Mouse (Mus musculus): ENCODE data around the gene Rhoj.
"Not testable (repeated sequence)": the region's sequence is repeated elsewhere in the genome, so short reads cannot be mapped to it uniquely, and the experiment has no call there.

Rhoj gene

GRCm38 (mm10) chr12:75349537-75349936, 41.4 kb downstream of the Rhoj start:
- DNase-seq (ENCODE audit: low read depth, low spot score) = not testable (repeated sequence)

GRCm38 (mm10) chr12:75350750-75351149, 42.6 kb downstream of the Rhoj start:
- DNase-seq (ENCODE audit: low read depth, low spot score) = no peak

GRCm38 (mm10) chr12:75351846-75352245, 43.7 kb downstream of the Rhoj start:
- no peak for DNase-seq (ENCODE audit: low read depth, low spot score)

GRCm38 (mm10) chr12:75352410-75352809, 44.3 kb downstream of the Rhoj start:
- no peak for DNase-seq (ENCODE audit: low read depth, low spot score)

- DNase-seq (ENCODE audit: low read depth, low spot score) = no peak
Measured at GRCm38 (mm10) chr12:75354354-75354753, 46.2 kb downstream of the Rhoj start.

GRCm38 (mm10) chr12:75357781-75358180, 49.7 kb downstream of the Rhoj start:
- no peak for DNase-seq (ENCODE audit: low read depth, low spot score)

GRCm38 (mm10) chr12:75358714-75359113, 50.6 kb downstream of the Rhoj start:
- no peak for DNase-seq (ENCODE audit: low read depth, low spot score)

GRCm38 (mm10) chr12:75359500-75359899, 51.4 kb downstream of the Rhoj start:
- DNase-seq (ENCODE audit: low read depth, low spot score) = no peak

- DNase-seq (ENCODE audit: low read depth, low spot score) = no peak
Measured at GRCm38 (mm10) chr12:75359921-75360482, 51.9 kb downstream of the Rhoj start.

GRCm38 (mm10) chr12:75362456-75362855, 54.3 kb downstream of the Rhoj start:
- DNase-seq (ENCODE audit: low read depth, low spot score) = no peak

GRCm38 (mm10) chr12:75364416-75364815, 56.3 kb downstream of the Rhoj start:
- no peak for DNase-seq (ENCODE audit: low read depth, low spot score)

GRCm38 (mm10) chr12:75365621-75366124, 57.6 kb downstream of the Rhoj start:
- no peak for DNase-seq (ENCODE audit: low read depth, low spot score)

- DNase-seq (ENCODE audit: low read depth, low spot score) = no peak
Measured at GRCm38 (mm10) chr12:75367371-75367770, 59.2 kb downstream of the Rhoj start.

- no peak for DNase-seq (ENCODE audit: low read depth, low spot score)
Measured at GRCm38 (mm10) chr12:75368527-75368926, 60.4 kb downstream of the Rhoj start.

- DNase-seq (ENCODE audit: low read depth, low spot score) = no peak
Measured at GRCm38 (mm10) chr12:75369418-75369851, 61.3 kb downstream of the Rhoj start.

GRCm38 (mm10) chr12:75374437-75374836, 66.3 kb downstream of the Rhoj start:
- no peak for DNase-seq (ENCODE audit: low read depth, low spot score)

- DNase-seq (ENCODE audit: low read depth, low spot score) = no peak
Measured at GRCm38 (mm10) chr12:75375060-75375459, 66.9 kb downstream of the Rhoj start.

GRCm38 (mm10) chr12:75376126-75376525, 68.0 kb downstream of the Rhoj start:
- DNase-seq (ENCODE audit: low read depth, low spot score) = no peak

- no peak for DNase-seq (ENCODE audit: low read depth, low spot score)
Measured at GRCm38 (mm10) chr12:75386731-75387130, 78.6 kb downstream of the Rhoj start.

- DNase-seq (ENCODE audit: low read depth, low spot score) = no peak
Measured at GRCm38 (mm10) chr12:75387156-75387555, 79.0 kb downstream of the Rhoj start.

- DNase-seq (ENCODE audit: low read depth, low spot score) = no peak
Measured at GRCm38 (mm10) chr12:75387846-75388245, 79.7 kb downstream of the Rhoj start.

GRCm38 (mm10) chr12:75388521-75388920, 80.4 kb downstream of the Rhoj start:
- no peak for DNase-seq (ENCODE audit: low read depth, low spot score)

- DNase-seq (ENCODE audit: low read depth, low spot score) = peak; percentile 57
Measured at GRCm38 (mm10) chr12:75389308-75390135, 81.4 kb downstream of the Rhoj start.

Measured in CD4-positive, CD25-positive, alpha-beta regulatory T cell, adult 2 months (primary cell).